Mouse (Mus musculus) urinary bladder, adult 2 months (tissue): ENCODE measurements around the gene Flot1. TPM values are rescaled to one million over a fixed set of nuclear protein-coding genes. Genes with fewer than 3 reads are reported as not detected.
A peak's percentile ranks its signal among the peaks of the same experiment; 100 is the strongest.

ENCODE experiments used
- DNase-seq: peaks from one replicate; pipeline ENCODE4 v3.0.0; 2022; ENCODE audit warnings: low spot score
- polyA plus RNA-seq: library from polyadenylated mRNA; depleted of rRNA; stranded (reverse); fragments of >200 nt; gene quantifications from 2 replicates; pipeline ENCODE4 v1.2.3, GENCODE M21; 2012

Gene Flot1
- polyA plus RNA-seq, 1 experiment, result 192 TPM

- no peak for DNase-seq
These were observed 12.0 kb upstream of the Flot1 start for GRCm38 (mm10) chr17:35810900-35811648.

- no peak for DNase-seq
These were observed 10.7 kb upstream of the Flot1 start for GRCm38 (mm10) chr17:35812307-35812706.

- no peak for DNase-seq
These were observed 10.3 kb upstream of the Flot1 start for GRCm38 (mm10) chr17:35812736-35813135.

GRCm38 (mm10) chr17:35813245-35813647 is 9.8 kb upstream of the Flot1 start:
- peak; percentile 82 for DNase-seq

GRCm38 (mm10) chr17:35813653-35814052 is 9.4 kb upstream of the Flot1 start:
- no peak for DNase-seq

- DNase-seq, result no peak
These were observed 8.4 kb upstream of the Flot1 start for GRCm38 (mm10) chr17:35814678-35815077.

- DNase-seq, result no peak
These were observed 7.2 kb upstream of the Flot1 start for GRCm38 (mm10) chr17:35815836-35816235.

GRCm38 (mm10) chr17:35816686-35817085 is 6.3 kb upstream of the Flot1 start:
- no peak for DNase-seq

GRCm38 (mm10) chr17:35817226-35817625 is 5.8 kb upstream of the Flot1 start:
- no peak for DNase-seq

- no peak for DNase-seq
These were observed 2.9 kb upstream of the Flot1 start for GRCm38 (mm10) chr17:35820111-35820510.

GRCm38 (mm10) chr17:35821439-35822430 is 1.3 kb upstream of the Flot1 start, which contains the start of gene Ier3:
Gene Ier3, plus strand, starts transcription at chr17:35821684.
- DNase-seq, result peak; percentile 79

GRCm38 (mm10) chr17:35822564-35822963 is 466 bp upstream of the Flot1 start:
- no peak for DNase-seq

GRCm38 (mm10) chr17:35824402-35824801 is 1.4 kb downstream of the Flot1 start:
- peak; percentile 20 for DNase-seq

- no peak for DNase-seq
These were observed 2.2 kb downstream of the Flot1 start for GRCm38 (mm10) chr17:35825109-35825850.

- DNase-seq, result peak; percentile 77
These were observed 6.7 kb downstream of the Flot1 start for GRCm38 (mm10) chr17:35829737-35830136.

- no peak for DNase-seq
These were observed 9.6 kb downstream of the Flot1 start for GRCm38 (mm10) chr17:35832400-35833238.

- no peak for DNase-seq
These were observed 10.3 kb downstream of the Flot1 start for GRCm38 (mm10) chr17:35833239-35833751.

- DNase-seq, result no peak
These were observed 10.9 kb downstream of the Flot1 start for GRCm38 (mm10) chr17:35833894-35834293.

- DNase-seq, result peak; percentile 29
These were observed 11.8 kb downstream of the Flot1 start for GRCm38 (mm10) chr17:35834696-35835422.
